Mouse (Mus musculus): ENCODE results near the gene Tomm20.

DNA sequence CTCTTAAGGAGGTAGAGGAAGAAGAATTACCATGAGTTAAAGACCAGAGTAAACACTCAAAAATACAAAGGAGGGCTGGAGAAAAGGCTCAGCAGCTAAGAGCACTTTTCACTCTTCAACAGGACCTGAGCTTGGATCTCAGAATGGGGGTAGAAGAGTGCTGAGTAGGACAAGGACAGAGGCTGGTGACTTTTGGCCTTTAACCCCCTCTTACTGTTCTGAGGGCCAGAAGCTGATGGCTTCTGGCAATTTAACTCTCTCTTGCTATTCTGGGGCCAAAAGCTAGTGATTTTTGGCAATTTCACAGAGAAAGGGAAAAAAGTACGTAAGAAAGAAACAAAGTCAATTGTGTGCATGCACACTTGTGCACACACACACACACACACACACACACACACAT lies 17.2 kb upstream of the Tomm20 start:
- no peak for TF ChIP-seq POLR2A (IDR thresholded peaks at IDR 0.05; ENCODE audit: low read depth, low read length)
- TF ChIP-seq CTCF (IDR thresholded peaks at IDR 0.05; ENCODE audit: extremely low read depth, insufficient read depth, insufficient read length, insufficient replicate concordance): no peak

Data from spleen, adult 2 months (tissue).